In genomic region chr14:48800100-48800449, GRCm38 (mm10) we compare ENCODE assay signal across 12 mouse cellular contexts.
"Had no signal": no experiment of that assay in that cellular context is flagged by ENCODE, and none has a peak within 500 bp of the region (broad histone marks: within the 10 kb centered on the region; RNA-seq: fewer than 3 reads in every experiment).

No protein-coding gene starts in this region.

- ATAC-seq: intestine, embryonic 16.5 days; liver, postnatal 0 days had no signal

- H3K4me3 ChIP-seq: kidney, embryonic 15.5 days; left cerebral cortex, adult 2 months; liver, embryonic 13.5 days; lung, embryonic 15.5 days; stomach, embryonic 15.5 days had no signal

- H3K9me3 ChIP-seq: kidney, embryonic 15.5 days; liver, embryonic 13.5 days; lung, embryonic 15.5 days; stomach, embryonic 15.5 days had no signal

- H3K27me3 ChIP-seq: liver, embryonic 13.5 days; lung, embryonic 15.5 days; stomach, embryonic 15.5 days had no signal

- H3K4me2 ChIP-seq: kidney, embryonic 15.5 days; liver, embryonic 13.5 days; lung, embryonic 15.5 days; stomach, embryonic 15.5 days had no signal

- H3K9ac ChIP-seq: kidney, embryonic 15.5 days; liver, embryonic 13.5 days; liver, postnatal 0 days; lung, embryonic 15.5 days; stomach, embryonic 15.5 days had no signal

- H3K36me3 ChIP-seq: kidney, embryonic 15.5 days; liver, embryonic 13.5 days; lung, embryonic 15.5 days; stomach, embryonic 15.5 days had no signal

- DNase-seq: kidney, postnatal 25 days; liver; liver, embryonic 13.5 days; liver, postnatal 0 days; right cerebral cortex, postnatal 14 days; thymus, adult 2 months; thymus, postnatal 25 days had no signal

- H3K4me1 ChIP-seq: kidney, embryonic 15.5 days; liver, embryonic 13.5 days; lung, embryonic 15.5 days; stomach, embryonic 15.5 days had no signal

- H3K27ac ChIP-seq: kidney, embryonic 15.5 days; left cerebral cortex, adult 2 months; liver, embryonic 13.5 days; lung, embryonic 15.5 days; stomach, embryonic 15.5 days had no signal
